Mouse (Mus musculus) erythroblast, embryonic 14.5 days (primary cell): Measurements from ENCODE around the gene AI464131. TPM values are rescaled to one million over a fixed set of nuclear protein-coding genes. Genes with fewer than 3 reads are reported as not detected.

Experiments
- H3K27me3 ChIP-seq: 2 replicates; pipeline ENCODE4 v1.6.1; 2012; ENCODE audit warnings: inconsistent platforms; ENCODE audit not compliant: control insufficient read depth
- H3K36me3 ChIP-seq: 2 replicates; pipeline ENCODE4 v1.6.1; 2012; ENCODE audit warnings: mild to moderate bottlenecking, inconsistent platforms; ENCODE audit not compliant: control insufficient read depth
- H3K4me1 ChIP-seq: 2 replicates; pipeline ENCODE4 v1.6.1; 2012; ENCODE audit warnings: inconsistent platforms; ENCODE audit not compliant: control insufficient read depth
- H3K4me3 ChIP-seq: replicated peaks from 2 replicates; pipeline ENCODE3; 2012; ENCODE audit warnings: moderate library complexity, mild to moderate bottlenecking, inconsistent platforms
- H3K9me3 ChIP-seq: 2 replicates; pipeline ENCODE4 v1.6.1; 2012; ENCODE audit warnings: low read length, inconsistent platforms, mixed read lengths; ENCODE audit not compliant: control insufficient read depth
- GATA1 ChIP-seq: IDR thresholded peaks from 2 replicates; pipeline ENCODE4 v1.6.1; 2012; ENCODE audit warnings: low read length, inconsistent platforms, mixed read lengths
- TAL1 ChIP-seq: IDR thresholded peaks from 3 replicates; pipeline ENCODE4 v1.6.1; 2012; ENCODE audit warnings: low read length, inconsistent platforms, mixed read lengths
- polyA plus RNA-seq: library from polyadenylated mRNA; stranded (reverse); fragments of >175 nt; gene quantifications from 2 replicates; pipeline ENCODE4 v1.2.3, GENCODE M21; 2012

The AI464131 gene
- polyA plus RNA-seq, 1 experiment, result not detected

GRCm38 (mm10) chr4:41524829-41525228, 22.0 kb upstream of the AI464131 start:
- H3K9me3 ChIP-seq, result no peaks in the 10 kb centered on the region
- no peak for TF ChIP-seq TAL1
- no peak for TF ChIP-seq GATA1
- peaks cover 2% of the 10 kb centered on the region for H3K27me3 ChIP-seq
- no peaks in the 10 kb centered on the region for H3K36me3 ChIP-seq
- no peak overlapping the region for H3K4me3 ChIP-seq
- no peaks in the 10 kb centered on the region for H3K4me1 ChIP-seq

- Histone ChIP-seq H3K4me3 (no peak overlapping the region), H3K9me3 (no peaks in the 10 kb centered on the region), H3K36me3 (no peaks in the 10 kb centered on the region), H3K27me3 (peaks cover 2% of the 10 kb centered on the region), H3K4me1 (no peaks in the 10 kb centered on the region)
- TF ChIP-seq GATA1 (no peak), TAL1 (no peak)
These were observed 21.0 kb upstream of the AI464131 start for GRCm38 (mm10) chr4:41523839-41524238.

- no peak for TF ChIP-seq GATA1
- TF ChIP-seq TAL1, result no peak
- H3K9me3 ChIP-seq, result no peaks in the 10 kb centered on the region
- H3K27me3 ChIP-seq, result peaks cover 2% of the 10 kb centered on the region
- no peak overlapping the region for H3K4me3 ChIP-seq
- no peaks in the 10 kb centered on the region for H3K36me3 ChIP-seq
- H3K4me1 ChIP-seq, result no peaks in the 10 kb centered on the region
These were observed 19.9 kb upstream of the AI464131 start for GRCm38 (mm10) chr4:41522788-41523187.

GRCm38 (mm10) chr4:41522136-41522535, 19.3 kb upstream of the AI464131 start:
- no peaks in the 10 kb centered on the region for H3K9me3 ChIP-seq
- H3K36me3 ChIP-seq, result no peaks in the 10 kb centered on the region
- peaks cover 2% of the 10 kb centered on the region for H3K27me3 ChIP-seq
- TF ChIP-seq TAL1 (no peak), GATA1 (no peak)
- no peak overlapping the region for H3K4me3 ChIP-seq
- no peaks in the 10 kb centered on the region for H3K4me1 ChIP-seq

- H3K9me3 ChIP-seq, result no peaks in the 10 kb centered on the region
- TF ChIP-seq GATA1, result no peak
- H3K36me3 ChIP-seq, result no peaks in the 10 kb centered on the region
- H3K27me3 ChIP-seq, result peaks cover 2% of the 10 kb centered on the region
- no peaks in the 10 kb centered on the region for H3K4me1 ChIP-seq
- no peak overlapping the region for H3K4me3 ChIP-seq
These were observed 17.8 kb upstream of the AI464131 start for GRCm38 (mm10) chr4:41520641-41521040.

- Histone ChIP-seq H3K9me3 (no peaks in the 10 kb centered on the region), H3K4me3 (no peak overlapping the region), H3K4me1 (no peaks in the 10 kb centered on the region), H3K27me3 (peaks cover 2% of the 10 kb centered on the region; the same call in 1 of the 2 replicates), H3K36me3 (no peaks in the 10 kb centered on the region)
- TF ChIP-seq TAL1 (no peak), GATA1 (no peak)
These were observed 16.3 kb upstream of the AI464131 start for GRCm38 (mm10) chr4:41519195-41519594.

- no peak for TF ChIP-seq TAL1
- TF ChIP-seq GATA1, result no peak
- Histone ChIP-seq H3K4me1 (no peaks in the 10 kb centered on the region), H3K36me3 (no peaks in the 10 kb centered on the region), H3K27me3 (peaks cover 4% of the 10 kb centered on the region; the same call in 1 of the 2 replicates), H3K4me3 (no peak overlapping the region), H3K9me3 (no peaks in the 10 kb centered on the region)
These were observed 15.5 kb upstream of the AI464131 start for GRCm38 (mm10) chr4:41518349-41518748.

GRCm38 (mm10) chr4:41517233-41517632, 14.4 kb upstream of the AI464131 start, which contains the start of gene 1110017D15Rik:
1110017D15Rik (minus strand) TSS chr4:41517333.
- no peaks in the 10 kb centered on the region for H3K36me3 ChIP-seq
- H3K4me3 ChIP-seq, result no peak within 1 kb of the TSS
- TF ChIP-seq GATA1, result no peak
- no peak for TF ChIP-seq TAL1
- H3K27me3 ChIP-seq, result peaks cover 4% of the 10 kb centered on the region
- H3K9me3 ChIP-seq, result no peaks in the 10 kb centered on the region
- H3K4me1 ChIP-seq, result no peaks in the 10 kb centered on the region

- Histone ChIP-seq H3K27me3 (peaks cover 20% of the 10 kb centered on the region), H3K4me3 (no peak overlapping the region), H3K9me3 (no peaks in the 10 kb centered on the region), H3K4me1 (no peaks in the 10 kb centered on the region), H3K36me3 (no peaks in the 10 kb centered on the region)
- TF ChIP-seq TAL1 (no peak), GATA1 (no peak)
These were observed 10.8 kb upstream of the AI464131 start for GRCm38 (mm10) chr4:41513714-41514113.

- Histone ChIP-seq H3K4me1 (no peaks in the 10 kb centered on the region), H3K36me3 (no peaks in the 10 kb centered on the region), H3K27me3 (peaks cover 24% of the 10 kb centered on the region), H3K4me3 (no peak overlapping the region), H3K9me3 (no peaks in the 10 kb centered on the region)
- TF ChIP-seq TAL1 (no peak), GATA1 (no peak)
These were observed 10.4 kb upstream of the AI464131 start for GRCm38 (mm10) chr4:41513309-41513708.
